Mouse (Mus musculus) hindbrain, postnatal 0 days (tissue): Measurements from ENCODE around the gene Zfp131. TPM values are rescaled to one million over a fixed set of nuclear protein-coding genes. Genes with fewer than 3 reads are reported as not detected.

ENCODE experiments used
- ATAC-seq: fragments of 200-750 bp; cut with Nextera tagmentation; 2 replicates; pipeline ENCODE4 v1.8.0; 2017; ENCODE audit warnings: mild to moderate bottlenecking, moderate TSS enrichment, moderate library complexity
- DNase-seq: peaks from one replicate; pipeline ENCODE4 v3.0.0-alpha.2; 2015; ENCODE audit warnings: low spot score
- H3K27ac ChIP-seq: fragments of 300-500 bp; sonication (generic); 2 replicates; pipeline ENCODE4 v1.5.1; 2014; ENCODE audit warnings: mild to moderate bottlenecking
- H3K27me3 ChIP-seq: fragments of 300-500 bp; sonication (generic); 2 replicates; pipeline ENCODE4 v1.6.1; 2014; ENCODE audit warnings: low read length, mixed read lengths; ENCODE audit not compliant: insufficient read depth
- H3K36me3 ChIP-seq: fragments of 300-500 bp; sonication (generic); 2 replicates; pipeline ENCODE4 v1.6.1; 2014; ENCODE audit warnings: low read length, mixed read lengths; ENCODE audit not compliant: insufficient read depth
- H3K4me1 ChIP-seq: fragments of 300-500 bp; sonication (generic); 2 replicates; pipeline ENCODE4 v1.6.1; 2014; ENCODE audit warnings: antibody characterized with exemption, low read length, mixed read lengths; ENCODE audit not compliant: insufficient read depth
- H3K4me2 ChIP-seq: fragments of 300-500 bp; sonication (generic); 2 replicates; pipeline ENCODE4 v1.6.1; 2014; ENCODE audit warnings: low read depth, mild to moderate bottlenecking, low read length, moderate library complexity, mixed read lengths
- H3K4me3 ChIP-seq: fragments of 300-500 bp; sonication (generic); 2 replicates; pipeline ENCODE4 v1.5.1; 2014; ENCODE audit warnings: low read length
- H3K9ac ChIP-seq: fragments of 300-500 bp; sonication (generic); replicated peaks from 2 replicates; pipeline ENCODE4 v1.6.1; 2014; ENCODE audit warnings: mild to moderate bottlenecking, low read length, moderate library complexity, mixed read lengths
- H3K9me3 ChIP-seq: fragments of 300-500 bp; sonication (generic); 2 replicates; pipeline ENCODE4 v1.6.1; 2016; ENCODE audit warnings: low read length, mixed read lengths
- CTCF ChIP-seq: IDR thresholded peaks from 2 replicates; pipeline ENCODE4 v1.5.1; 2016; ENCODE audit warnings: antibody characterized with exemption, control low read depth, low read depth
- WGBS: fragments of 180-500 bp; shearing (Covaris S2); extraction: QIAGEN DNeasy Blood & Tissue Kit; methylation state at CpG from one replicate; pipeline ENCODE4 v1.1.7; 2014; 5-methylcytosine and 5-hydroxymethylcytosine counted together
- polyA plus RNA-seq: library from polyadenylated mRNA; unstranded; fragments of >200 nt; fragmentation: Nextera tagmentation; extraction: Ambion mirVana; gene quantifications from 2 replicates; pipeline ENCODE4 v1.2.1, GENCODE M21; 2015
- total RNA-seq: library from RNA; depleted of rRNA; stranded (reverse); fragments of >200 nt; gene quantifications from 2 replicates; pipeline ENCODE4 v1.2.3, GENCODE M21; 2014; rRNA removed

The Zfp131 gene
- total and polyA plus RNA-seq, 2 experiments from 2014 or later: 26.3 to 27.7 TPM

DNA sequence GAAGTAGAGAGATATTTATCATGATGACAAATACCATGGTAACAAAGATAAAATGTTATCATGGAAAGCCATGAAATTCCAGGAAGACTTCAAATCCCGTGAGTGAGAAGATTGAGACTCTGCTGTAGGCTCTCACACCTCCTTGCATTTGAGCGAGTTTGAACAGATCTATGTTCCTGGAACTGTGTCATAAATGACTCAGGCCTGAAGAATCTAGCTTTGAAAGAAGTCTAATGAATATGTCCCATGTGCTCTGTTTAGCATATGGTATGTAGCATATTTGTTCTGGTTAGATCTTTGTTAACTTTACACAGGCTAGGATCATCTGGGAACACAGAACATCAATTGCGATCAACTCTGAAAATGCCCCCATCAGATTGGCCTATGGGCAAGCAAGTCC, 68.2 kb downstream of the Zfp131 start:
- ATAC-seq (no peak), DNase-seq (no peak)
- Histone ChIP-seq H3K27me3 (no peaks in the 10 kb centered on the region), H3K36me3 (no peaks in the 10 kb centered on the region), H3K4me3 (no peak overlapping the region), H3K9me3 (no peaks in the 10 kb centered on the region), H3K4me2 (no peak overlapping the region), H3K27ac (no peak overlapping the region), H3K9ac (no peak overlapping the region), H3K4me1 (no peaks in the 10 kb centered on the region)
- no peak for TF ChIP-seq CTCF
- WGBS: 86% methylated on average over 3 of the region's 3 CpGs

DNA sequence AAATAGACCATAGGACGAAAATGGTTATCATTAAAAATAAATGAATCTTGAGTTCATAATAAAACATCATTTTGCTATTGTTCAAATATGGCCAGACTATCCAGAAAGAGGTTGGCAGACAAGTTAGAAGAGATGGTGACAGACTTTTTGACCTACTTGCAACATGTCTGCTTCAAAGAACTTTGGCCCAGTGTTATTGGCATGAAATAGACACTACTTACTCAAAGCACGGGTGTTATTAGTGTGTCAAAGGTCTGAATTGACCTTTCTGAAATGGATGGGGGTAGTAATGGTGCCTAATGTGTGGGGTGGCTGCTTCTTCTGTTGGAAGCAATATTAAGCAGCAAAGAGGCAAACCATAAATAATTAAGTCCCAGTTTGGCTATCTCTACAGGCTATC, 74.6 kb downstream of the Zfp131 start:
- ATAC-seq (no peak), DNase-seq (no peak)
- Histone ChIP-seq H3K27ac (no peak overlapping the region), H3K4me3 (no peak overlapping the region), H3K9ac (no peak overlapping the region), H3K9me3 (no peaks in the 10 kb centered on the region), H3K4me2 (no peak overlapping the region), H3K27me3 (no peaks in the 10 kb centered on the region), H3K4me1 (no peaks in the 10 kb centered on the region), H3K36me3 (peaks cover 8% of the 10 kb centered on the region; the same call in 1 of the 2 replicates)
- TF ChIP-seq CTCF: no peak
- WGBS: 84% methylated on average over 2 of the region's 2 CpGs

Other genes with a start within 250 kb of the Zfp131 start
- gene Ccl28, start 167.1 kb downstream of the Zfp131 start, total RNA-seq: 2.2 and 2.4 TPM in 2 replicates
- 0.33 and 0.57 TPM in 2 replicates for gene Ccl28, start 167.1 kb downstream of the Zfp131 start, polyA plus RNA-seq
- 230 and 254 TPM in 2 replicates for gene Hmgcs1, start 100.5 kb downstream of the Zfp131 start, total RNA-seq
- 376 and 384 TPM in 2 replicates for gene Hmgcs1, start 100.5 kb downstream of the Zfp131 start, polyA plus RNA-seq
- 9.8 and 10.3 TPM in 2 replicates for gene Nim1k, start 35.0 kb downstream of the Zfp131 start, total RNA-seq
- 7.4 and 8.0 TPM in 2 replicates for gene Nim1k, start 35.0 kb downstream of the Zfp131 start, polyA plus RNA-seq
- gene AF067063, start 39.3 kb upstream of the Zfp131 start, total RNA-seq: 0.47 TPM in 1 of 2 replicates, not detected in the other
- not detected in 2 replicates for gene AF067063, start 39.3 kb upstream of the Zfp131 start, polyA plus RNA-seq
- not detected in 2 replicates for gene D13Ertd608e, start 45.1 kb upstream of the Zfp131 start, total RNA-seq
- gene D13Ertd608e, start 45.1 kb upstream of the Zfp131 start, polyA plus RNA-seq: not detected in 2 replicates
- not detected in 2 replicates for gene Tcstv1, start 103.9 kb upstream of the Zfp131 start, total RNA-seq
- not detected in 2 replicates for gene Tcstv1, start 103.9 kb upstream of the Zfp131 start, polyA plus RNA-seq
- not detected in 2 replicates for gene Gm21761, start 138.4 kb upstream of the Zfp131 start, total RNA-seq
- not detected in 2 replicates for gene Gm21761, start 138.4 kb upstream of the Zfp131 start, polyA plus RNA-seq
- not detected in 2 replicates for gene B020031M17Rik, start 159.9 kb upstream of the Zfp131 start, total RNA-seq
- not detected in 2 replicates for gene B020031M17Rik, start 159.9 kb upstream of the Zfp131 start, polyA plus RNA-seq
- gene Gm36079, start 236.1 kb upstream of the Zfp131 start, total RNA-seq: not detected in 2 replicates
- not detected in 2 replicates for gene Gm36079, start 236.1 kb upstream of the Zfp131 start, polyA plus RNA-seq